Mouse (Mus musculus) telencephalon, adult 2 months (tissue): ENCODE measurements at regions not wholly inside any gene's neighbourhood (a gene's known extent, or its start where the extent isn't known, plus 50 kb on each side); places are given as distances from the start of the nearest gene placed in this dataset.

Experiments
- DNase-seq: peaks from one replicate; pipeline ENCODE4 v3.0.0-alpha.2; 2011; ENCODE audit warnings: low read depth, low spot score

DNA sequence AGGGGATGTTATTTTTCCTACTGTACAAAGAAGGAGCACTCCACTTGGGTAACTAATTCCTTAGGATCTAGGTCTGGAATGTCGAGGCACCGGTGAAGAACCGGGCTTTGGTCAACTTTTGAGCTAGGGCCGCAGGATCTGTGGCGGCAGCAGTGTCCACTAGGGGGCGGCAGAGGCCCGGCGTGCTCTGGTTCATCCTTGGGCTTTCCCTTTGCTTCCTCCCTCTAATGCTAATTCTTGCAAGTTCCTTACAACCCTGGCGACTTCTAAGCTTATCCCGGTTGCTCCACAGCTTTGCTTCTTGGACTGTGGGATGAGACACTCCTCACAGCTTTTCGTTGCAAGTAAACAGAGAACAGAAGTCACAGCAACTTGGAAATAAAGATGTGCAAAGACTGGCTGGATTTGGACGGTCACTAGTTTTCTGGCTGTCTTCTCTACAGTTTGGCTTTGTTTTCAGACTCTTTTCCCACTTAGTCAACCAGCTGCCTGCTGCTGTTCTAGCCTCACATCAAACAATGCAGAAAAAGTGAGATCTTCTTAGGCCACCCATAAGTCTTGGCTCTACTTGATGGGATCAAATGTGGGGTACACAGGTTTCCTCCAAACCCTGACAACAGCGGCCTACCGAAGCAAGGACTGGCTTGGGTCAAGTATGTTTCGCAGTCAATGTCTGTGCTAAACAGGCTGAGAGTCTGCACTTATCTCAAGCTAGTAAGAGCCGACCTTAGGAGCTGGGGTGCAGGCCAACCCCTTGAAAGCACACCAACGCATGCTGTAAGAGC, 51.2 kb upstream of the Tmem72 start:
- no peak for DNase-seq

DNA sequence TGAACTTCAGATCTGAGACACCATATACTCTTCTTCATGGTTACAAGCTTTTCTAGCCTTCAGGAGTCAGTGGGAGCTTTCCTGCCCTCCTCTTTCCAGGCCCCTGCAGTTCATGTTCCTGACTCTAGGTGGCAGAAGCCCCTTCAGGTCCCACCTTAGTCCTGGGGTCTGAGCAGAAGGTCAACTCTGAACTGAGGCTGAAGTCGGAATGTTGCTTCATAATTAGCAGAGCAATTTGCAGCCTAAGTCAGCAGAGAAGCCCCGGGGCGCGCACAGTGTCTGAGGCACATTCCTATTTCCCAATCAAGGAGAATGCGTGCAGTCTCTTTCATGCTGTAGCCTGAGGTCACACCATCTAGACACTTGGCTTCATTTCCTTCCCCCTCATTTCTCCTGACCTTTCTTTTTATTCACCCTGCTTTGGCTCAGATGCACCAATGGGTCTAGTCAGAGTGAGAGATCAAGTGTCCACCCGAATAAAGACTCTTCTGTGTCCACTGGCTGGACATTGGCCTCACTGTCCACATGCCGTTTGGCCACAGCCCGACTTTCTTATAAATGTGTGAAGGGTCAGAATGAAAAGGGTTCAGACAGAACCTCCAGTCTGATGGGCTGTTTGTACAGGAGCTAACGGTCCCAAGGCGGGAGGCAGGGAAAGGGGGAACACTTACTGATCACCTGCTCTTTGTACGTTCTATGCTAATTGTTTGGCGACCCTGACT, 58.4 kb upstream of the Tmem72 start:
- DNase-seq: no peak

DNA sequence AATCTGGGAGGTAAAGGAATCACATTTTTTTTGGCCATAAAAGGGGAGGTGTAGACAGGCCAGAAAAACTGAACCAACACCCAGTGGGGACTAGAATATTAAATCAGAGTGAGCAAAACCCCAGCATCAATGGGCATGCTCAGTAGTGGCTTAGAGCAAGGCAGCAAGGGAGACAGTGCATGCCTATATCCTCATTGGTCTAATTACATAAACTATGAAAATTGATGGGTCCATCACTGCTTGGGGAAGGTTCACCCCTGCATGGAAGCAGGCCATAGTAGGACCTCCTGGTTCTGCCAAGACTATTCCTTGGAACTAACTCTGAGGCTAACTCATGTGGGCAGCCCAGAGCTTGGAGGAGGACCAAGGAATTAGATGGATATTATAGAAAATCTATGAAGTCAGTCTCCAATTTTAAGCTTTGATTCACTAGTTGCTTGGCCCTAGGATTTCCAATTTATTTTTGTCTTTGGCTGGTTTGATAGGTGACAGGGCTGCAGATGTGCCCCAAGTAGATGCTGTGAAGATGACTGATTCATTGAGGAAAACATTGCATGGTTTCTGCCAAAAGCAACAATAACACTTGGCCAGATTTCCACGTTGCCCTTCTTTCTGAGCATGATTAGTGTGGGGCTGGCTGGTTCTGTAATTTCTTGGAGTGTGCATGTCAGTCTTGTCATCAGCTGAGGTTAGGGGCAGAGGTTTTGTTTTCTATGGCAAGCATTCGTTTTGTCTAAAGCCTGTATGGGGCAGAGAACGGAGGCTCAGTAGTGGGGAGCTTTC, 70.0 kb upstream of the Tmem72 start:
- DNase-seq: no peak

DNA sequence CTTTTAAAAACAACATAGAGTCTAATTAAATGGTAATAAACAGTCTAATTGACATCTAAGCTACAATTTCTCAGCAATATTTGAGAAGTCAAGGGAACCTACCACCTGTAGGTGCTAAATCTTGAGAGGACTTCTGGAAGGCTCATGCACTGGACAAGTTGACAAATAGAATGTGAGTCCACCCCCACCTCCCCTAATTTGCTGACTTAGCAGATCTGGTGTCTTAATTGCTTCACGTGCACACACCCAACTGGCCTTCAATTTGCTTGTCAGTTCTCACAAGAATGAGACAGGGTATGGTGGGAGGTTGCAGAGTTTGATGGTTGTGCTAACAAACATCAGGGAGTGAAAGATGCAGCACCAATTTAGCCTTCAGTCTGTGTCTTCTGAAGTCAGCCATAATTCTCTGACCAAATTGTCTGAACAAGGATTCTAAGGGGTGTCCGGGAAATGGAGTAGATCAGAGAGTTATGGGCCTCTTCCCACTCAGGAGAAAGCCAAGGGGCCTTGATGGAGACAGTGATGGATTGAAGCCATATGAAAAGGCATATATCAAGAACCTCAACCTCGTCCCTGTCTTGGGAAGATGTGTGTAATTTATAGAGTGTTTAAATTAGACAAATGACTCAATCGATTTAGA, 76.7 kb upstream of the Tmem72 start:
- DNase-seq: no peak

DNA sequence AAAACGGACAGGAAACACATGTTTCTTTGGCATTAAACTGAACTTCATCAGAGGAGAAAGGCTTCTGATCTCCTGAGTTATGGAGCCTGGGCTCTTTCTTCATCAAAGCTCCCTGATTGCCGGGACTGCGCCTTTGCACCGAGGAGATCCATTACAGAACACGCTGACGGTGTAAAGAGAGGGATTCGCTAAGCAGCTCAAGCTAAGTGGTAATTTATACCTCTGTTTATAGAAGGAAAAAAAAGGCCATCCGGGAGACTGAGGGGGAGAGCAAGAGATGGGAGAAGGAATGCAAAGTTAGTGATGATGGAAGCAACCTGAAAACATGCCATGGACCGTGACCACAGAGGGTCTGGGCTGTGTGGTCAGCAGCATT, 77.2 kb upstream of the Tmem72 start:
- no peak for DNase-seq

DNA sequence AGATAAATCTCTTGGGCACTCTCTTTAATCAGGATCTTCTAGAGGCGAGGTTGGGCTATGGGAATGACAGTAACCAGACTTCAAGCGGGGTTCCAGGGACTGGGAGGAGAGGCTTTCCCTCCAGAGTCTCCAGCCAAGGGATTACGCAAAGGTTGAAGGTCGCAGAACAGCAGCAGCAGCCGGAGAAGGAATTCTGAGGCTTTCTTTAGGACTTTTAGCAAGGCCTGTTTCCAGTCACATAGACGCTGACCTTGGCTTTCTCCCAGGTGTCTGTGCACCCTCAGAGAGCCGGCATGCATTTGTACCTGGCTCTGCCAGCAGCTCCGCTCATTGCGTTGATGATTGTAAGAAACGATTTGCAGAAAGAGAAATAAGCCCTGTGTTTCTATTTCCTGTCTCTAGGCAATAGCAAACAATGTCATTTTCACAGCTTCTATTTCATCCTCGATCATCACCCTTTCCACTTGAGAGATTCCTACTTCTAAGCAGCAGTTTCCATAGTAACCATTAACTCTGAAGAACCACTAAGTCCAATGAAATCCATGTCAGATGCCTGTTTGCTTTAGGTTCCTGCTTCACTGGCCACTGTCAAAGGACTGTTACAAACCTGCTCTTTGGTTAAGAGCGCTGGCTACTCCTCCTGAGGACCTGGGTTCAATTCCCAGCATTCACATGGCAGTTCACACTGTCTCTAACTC, 104.7 kb upstream of the Tmem72 start:
- no peak for DNase-seq

DNA sequence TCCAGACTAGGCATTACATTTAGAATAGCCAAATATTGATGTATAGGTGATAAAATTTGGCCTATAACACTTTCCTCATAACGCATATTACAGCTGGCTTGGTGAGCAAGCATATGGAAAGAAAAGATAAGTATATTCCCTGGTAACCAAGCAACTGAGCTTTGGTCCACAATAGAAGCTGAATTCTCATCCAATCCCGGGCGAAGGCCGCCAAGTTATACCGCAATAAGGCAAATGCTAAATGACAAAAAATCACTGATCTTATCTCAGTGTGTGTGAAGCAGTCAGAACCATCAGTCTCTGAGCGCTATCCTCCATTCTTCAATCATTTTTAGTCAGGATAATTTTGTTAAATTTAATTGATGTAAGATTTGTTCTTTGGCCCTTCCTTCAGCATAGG, 105.9 kb upstream of the Tmem72 start:
- no peak for DNase-seq

DNA sequence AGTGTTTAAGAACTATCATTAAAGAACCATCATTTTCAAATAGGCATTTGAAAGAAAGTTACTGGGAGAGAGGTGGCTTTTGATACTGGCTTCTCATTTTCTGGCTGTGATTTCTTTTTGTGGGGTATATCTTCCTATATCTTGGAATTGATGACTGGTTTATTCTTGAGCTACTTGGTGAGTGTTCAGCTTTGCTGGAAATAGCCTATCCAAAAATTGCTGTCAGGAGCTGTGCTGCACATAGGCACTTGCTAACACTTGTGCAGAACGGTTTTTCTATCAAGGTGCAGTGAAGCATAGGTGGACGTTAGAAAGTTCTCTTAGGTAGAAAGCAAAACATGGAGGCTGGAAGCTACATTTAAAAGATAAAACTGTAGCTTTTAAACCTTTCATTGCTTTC, 108.9 kb upstream of the Tmem72 start:
- no peak for DNase-seq

DNA sequence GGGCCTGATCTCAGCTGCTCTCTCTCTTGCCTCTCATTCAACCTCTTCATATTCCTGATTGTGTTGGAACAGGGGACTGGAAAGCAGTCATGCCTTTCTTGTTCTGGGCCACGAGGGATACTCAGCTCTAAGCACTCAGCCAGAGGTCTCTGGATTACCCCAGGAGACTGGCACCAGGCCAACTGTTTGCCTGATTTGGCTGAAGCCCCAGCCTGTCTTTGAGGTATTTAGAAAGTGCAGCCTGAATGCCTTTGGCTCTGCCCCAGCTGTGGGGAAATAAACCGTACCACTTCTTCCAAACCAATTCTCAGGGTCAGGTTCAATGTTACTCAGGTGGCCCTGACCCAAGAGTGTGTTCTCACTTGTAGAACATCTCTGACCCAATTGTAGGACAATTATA, 112.6 kb upstream of the Tmem72 start:
- no peak for DNase-seq

DNA sequence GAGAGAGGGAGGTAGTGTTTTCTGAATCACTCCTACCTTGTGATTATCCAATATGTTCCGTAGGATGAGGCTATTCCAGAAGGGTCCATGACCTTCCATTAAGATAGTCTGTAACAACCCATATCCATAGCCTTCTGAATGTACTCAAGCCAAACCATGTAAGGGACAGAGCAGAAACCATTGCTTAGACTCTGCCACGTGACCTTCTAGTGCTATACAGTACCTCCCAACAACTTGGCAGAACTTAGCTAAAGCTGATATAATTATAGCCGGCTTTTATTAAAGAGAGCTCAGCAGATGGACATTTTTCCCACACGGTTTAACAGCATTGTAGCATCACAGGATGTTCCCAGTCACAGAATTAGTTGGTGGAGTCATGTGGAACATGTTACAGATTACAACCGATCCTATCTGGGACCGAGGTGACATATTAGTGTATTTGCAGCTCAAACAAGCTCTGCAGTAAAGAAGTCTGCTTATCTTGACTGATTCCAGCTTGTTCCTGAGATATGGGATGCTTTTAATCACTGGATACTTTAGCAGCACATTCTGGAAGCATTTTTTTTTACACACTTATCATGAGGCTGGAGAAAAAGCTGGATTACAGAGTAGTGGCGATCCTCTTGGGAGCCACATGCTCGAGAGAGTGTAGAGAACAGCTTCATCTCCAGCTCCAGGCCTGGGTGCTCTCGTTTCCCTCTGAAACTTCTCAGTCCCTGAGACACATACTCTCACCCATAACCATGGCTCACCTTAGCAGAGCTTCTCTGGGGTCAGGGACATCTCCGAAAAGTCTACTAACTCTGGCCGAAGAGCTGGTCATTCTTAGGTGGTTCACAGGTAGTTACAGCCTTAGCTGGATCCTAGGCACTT, 129.5 kb upstream of the Tmem72 start:
- DNase-seq: peak; percentile 72

DNA sequence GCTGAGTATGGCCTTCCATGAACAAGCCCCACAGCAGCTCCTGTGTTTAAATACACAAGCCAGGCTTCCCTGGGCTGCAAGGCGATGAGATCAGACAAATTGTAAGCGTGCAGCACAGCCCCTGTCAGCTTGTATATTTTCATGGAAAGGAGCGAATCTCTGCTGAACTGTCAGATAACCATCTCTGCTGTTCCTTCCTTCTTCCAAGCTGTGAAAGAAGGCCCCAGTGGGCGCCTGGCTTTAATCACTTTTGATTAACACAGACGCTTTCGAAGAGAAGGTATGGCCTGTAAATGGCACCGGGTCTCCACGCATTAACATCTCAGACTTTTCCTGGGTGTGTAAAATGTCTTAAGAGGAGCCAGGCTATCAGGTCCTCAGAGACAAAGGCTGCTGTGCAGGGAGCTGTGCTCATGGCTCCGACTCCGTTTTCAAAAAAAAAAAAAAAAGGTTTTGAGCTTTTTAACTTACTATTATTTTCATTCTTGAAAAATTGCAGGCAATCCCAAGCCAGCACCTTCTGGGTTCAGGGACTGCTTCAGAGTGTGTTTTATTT, 131.9 kb upstream of the Tmem72 start:
- no peak for DNase-seq

DNA sequence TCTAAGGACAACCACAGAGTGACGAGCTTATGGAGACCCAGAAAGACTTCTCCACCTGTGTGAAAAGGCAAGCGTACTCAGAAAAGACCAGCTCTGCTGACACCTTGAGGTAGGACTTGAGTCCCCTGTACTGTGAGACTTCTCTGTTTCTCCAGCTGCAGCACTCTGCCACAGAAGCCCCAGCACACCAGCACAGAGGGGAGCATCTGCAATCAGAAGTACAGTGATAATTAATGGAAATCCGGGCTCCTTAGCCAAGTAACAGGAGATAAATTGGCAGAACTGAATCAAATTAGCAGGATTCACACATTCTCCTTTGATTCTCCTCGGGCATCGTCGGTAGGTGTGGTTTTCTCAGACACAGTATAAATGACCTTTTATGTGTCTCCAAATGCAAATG, 137.3 kb upstream of the Tmem72 start:
- DNase-seq: no peak

DNA sequence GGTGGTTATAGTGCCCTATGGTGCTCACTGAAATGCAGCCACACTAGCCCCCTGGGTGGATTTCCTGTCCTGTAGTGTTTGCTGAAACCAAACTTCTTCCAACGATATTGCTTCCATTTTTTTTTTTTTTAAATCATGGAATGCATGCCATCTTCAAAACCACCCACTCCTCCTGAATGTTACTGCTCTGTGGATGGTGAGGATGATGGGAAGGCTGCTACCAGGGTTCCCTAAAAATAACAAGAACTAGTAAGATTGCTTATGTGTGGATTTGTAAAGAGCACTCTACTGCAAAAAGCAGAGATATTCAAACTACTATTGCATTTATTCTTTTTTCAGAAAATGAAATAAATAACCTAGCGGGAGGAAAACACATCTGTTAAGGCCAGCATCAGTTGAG, 139.4 kb upstream of the Tmem72 start:
- no peak for DNase-seq

DNA sequence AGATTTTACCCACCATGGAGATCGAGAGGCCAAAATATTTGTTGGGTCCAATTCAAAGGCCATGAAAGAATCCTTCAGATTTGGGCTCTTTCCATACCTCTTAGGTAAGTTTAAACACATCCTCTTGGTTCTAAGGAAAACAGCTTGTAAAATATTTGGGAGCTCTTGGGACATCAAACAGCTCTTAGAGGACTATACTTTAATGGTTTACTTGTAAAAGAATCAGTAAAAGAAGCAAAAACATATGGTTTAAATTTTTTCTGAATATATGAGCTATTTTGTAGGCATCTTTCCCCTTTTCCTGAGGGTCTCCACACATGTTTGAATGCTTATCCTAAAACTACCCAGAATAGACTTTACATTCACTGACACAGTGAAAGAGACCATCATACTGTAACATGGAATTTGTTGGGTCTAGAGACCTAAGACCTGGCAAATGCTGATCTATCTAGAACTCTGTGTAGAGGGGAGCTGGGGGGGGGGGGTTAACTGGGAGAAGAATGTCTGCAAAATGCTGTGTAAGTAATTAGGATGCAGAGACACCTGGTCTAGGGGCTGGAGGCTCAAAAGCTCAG, 140.3 kb upstream of the Tmem72 start:
- DNase-seq: no peak

DNA sequence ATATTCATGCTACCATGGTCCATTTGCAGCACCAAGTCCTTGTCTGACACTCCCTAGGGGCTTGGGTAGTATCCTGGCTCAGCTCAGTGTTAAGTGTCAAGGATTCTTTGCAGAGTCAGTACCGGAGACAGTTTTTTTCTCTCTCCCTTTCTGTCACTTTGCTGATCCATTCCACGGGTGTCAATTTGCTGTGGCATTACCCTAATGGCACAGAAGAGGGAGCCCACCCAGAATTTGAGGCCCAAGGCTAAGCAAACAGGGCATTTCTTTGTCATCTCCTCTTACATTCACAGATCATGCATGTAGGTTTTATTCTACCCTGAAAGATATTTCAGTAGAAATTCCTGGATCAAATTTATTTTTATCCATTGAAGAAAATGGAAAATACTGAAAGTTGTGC, 146.4 kb upstream of the Tmem72 start:
- no peak for DNase-seq

DNA sequence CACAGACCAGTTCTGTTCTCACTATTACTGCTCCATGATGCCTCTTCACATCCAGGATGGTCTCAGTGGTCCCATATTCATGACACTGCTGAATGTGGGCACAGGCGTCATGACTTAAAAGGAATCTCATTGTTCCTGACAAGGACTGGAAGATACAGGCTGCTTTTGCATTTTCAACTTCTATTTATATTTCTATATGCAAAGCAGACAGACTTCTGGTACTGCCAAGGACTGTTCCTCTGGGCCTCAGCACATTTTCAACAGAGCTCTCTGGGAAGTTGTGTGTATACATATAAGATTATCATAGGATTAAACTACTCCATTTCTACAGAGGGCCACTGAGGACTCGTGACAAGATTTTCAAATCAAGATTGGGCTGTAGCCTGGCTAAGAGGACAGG, 146.9 kb upstream of the Tmem72 start:
- no peak for DNase-seq

DNA sequence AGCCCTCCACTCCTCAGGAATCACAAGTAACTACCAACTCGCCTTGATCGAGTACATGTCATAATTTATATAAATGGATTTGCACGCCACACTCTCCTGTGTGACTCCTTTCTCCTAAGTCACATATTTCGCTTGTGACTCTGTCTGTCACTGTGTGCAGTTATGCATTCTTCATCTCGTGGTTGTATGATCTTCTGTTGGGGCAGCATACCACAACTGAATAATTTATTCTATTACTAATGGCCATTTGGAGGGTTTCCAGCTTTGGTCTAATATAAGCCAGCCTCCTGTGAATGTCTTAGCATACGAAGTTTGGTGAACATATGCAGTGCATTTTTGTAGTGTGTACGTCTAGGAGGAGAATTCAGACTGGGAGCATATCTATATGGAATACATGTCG, 176.6 kb upstream of the Tmem72 start:
- no peak for DNase-seq

DNA sequence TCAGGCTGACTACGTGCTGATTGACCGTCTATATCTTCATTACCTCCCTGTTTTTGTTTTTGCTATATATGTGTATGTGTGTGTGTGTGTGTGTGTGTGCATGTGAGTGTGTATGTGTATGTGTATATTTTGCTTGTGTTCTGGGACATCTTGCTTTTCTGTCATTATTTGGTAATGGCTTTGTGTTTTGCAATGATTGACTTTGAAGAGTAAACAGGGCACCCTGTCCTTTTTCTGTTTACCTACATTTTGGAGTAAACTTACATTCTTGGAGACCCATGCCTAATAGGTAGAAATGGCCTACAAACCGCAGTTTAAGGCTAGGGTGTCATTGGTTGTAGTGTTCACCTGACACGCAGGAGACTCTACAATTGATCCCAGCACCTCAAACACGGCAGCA, 177.5 kb upstream of the Tmem72 start:
- DNase-seq: no peak

DNA sequence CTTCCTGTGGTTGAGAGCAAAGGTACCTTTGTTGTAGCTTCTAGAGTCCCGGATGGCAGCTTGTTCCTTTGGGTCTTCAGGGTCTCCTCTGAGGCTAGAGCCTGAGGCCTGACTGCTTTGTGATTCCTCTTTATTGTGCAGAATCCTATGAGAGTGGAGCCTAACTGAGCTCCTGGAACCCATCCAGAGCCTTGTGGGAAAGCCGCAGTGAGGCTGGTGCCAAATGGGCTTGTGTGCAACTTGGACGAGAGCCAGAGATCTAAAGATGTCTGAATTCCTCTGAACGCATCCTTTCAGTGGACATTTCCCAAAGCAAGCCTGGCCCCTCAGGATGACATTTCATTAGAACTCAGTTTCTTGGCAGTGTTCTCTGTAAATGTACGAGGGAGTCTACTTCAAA, 178.4 kb upstream of the Tmem72 start:
- no peak for DNase-seq

DNA sequence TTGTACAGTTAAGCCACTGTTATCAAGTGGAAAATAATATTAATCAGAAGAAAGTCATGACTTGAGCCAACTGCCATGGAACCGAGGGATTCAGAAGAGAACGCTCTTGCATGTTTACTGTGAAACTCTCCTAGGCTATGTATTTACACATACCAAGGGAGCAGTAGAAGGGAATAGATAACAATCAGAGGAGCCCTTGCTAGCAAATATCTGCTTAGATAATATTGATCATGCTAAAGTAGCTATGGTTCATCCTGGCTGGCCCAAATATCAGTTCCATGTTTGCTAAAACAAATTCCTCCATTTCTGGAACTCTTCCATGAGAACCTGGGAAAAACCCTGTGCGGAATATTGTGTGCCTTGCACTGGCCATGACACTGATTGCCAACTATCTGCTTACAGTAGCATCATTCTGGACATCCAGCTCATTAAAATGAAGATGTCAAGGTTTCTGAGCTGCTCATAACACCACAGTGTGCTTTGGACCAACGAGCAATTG, 179.5 kb upstream of the Tmem72 start:
- no peak for DNase-seq
